Mouse (Mus musculus) intestine, embryonic 15.5 days (tissue): ENCODE measurements around the gene Nbas. TPM values are rescaled to one million over a fixed set of nuclear protein-coding genes. Genes with fewer than 3 reads are reported as not detected.

Source experiments
- ATAC-seq: fragments of 200-750 bp; cut with Nextera tagmentation; 2 replicates; pipeline ENCODE4 v1.8.0; 2017; ENCODE audit warnings: moderate TSS enrichment, moderate library complexity
- H3K27ac ChIP-seq: fragments of 300-500 bp; sonication (generic); 2 replicates; pipeline ENCODE4 v1.5.1; 2015; ENCODE audit warnings: mild to moderate bottlenecking, inconsistent platforms
- H3K27me3 ChIP-seq: fragments of 300-500 bp; sonication (generic); replicated peaks from 2 replicates; pipeline ENCODE4 v1.6.1; 2015; ENCODE audit warnings: inconsistent platforms
- H3K36me3 ChIP-seq: fragments of 300-500 bp; sonication (generic); 2 replicates; pipeline ENCODE4 v1.6.1; 2015; ENCODE audit warnings: inconsistent platforms
- H3K4me1 ChIP-seq: fragments of 300-500 bp; sonication (generic); replicated peaks from 2 replicates; pipeline ENCODE4 v1.6.1; 2015; ENCODE audit warnings: inconsistent platforms
- H3K4me2 ChIP-seq: fragments of 300-500 bp; sonication (generic); replicated peaks from 2 replicates; pipeline ENCODE4 v1.6.1; 2015; ENCODE audit warnings: mild to moderate bottlenecking, inconsistent platforms
- H3K4me3 ChIP-seq: fragments of 300-500 bp; sonication (generic); replicated peaks from 2 replicates; pipeline ENCODE4 v1.5.1; 2015; ENCODE audit warnings: inconsistent platforms
- H3K9ac ChIP-seq: fragments of 300-500 bp; sonication (generic); 2 replicates; pipeline ENCODE4 v1.6.1; 2015; ENCODE audit warnings: inconsistent platforms
- H3K9me3 ChIP-seq: fragments of 300-500 bp; sonication (generic); 2 replicates; pipeline ENCODE4 v1.6.1; 2016; ENCODE audit warnings: inconsistent platforms
- WGBS: fragments of 180-500 bp; shearing (Covaris S2); methylation state at CpG from one replicate; pipeline ENCODE4 v1.1.7; 2015; 5-methylcytosine and 5-hydroxymethylcytosine counted together
- polyA plus RNA-seq: library from polyadenylated mRNA; unstranded; fragments of >200 nt; fragmentation: Nextera tagmentation; extraction: Ambion mirVana; gene quantifications from 2 replicates; pipeline ENCODE4 v1.2.1, GENCODE M21; 2015

The Nbas gene
- polyA plus RNA-seq, 1 experiment from 2014 or later: 16.4 TPM

DNA sequence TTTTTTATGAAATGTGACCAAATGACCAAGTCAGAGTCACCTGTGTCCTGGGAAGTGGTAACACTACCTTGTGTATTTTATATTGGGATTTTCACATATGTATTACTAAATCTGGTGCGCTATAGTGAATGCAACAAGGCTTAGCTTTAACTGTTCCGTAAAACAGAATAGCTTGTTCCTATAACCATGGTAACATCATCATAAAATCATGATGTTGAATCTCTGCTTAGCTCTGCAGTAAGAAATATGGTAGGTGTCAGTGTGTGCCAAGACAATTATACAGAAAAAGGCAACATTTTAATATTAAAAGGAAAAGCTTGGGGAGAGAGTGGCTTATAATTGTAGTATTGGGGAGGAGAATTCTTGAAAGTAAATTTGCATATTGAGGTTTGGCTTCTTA is 45.0 kb downstream of the Nbas start:
- no peaks in the 10 kb centered on the region for H3K4me1 ChIP-seq
- H3K27ac ChIP-seq: no peak overlapping the region
- 96% methylated on average over 2 of the region's 2 CpGs for WGBS
- H3K27me3 ChIP-seq: no peaks in the 10 kb centered on the region
- no peak for ATAC-seq
- no peak overlapping the region for H3K4me2 ChIP-seq
- no peaks in the 10 kb centered on the region for H3K9me3 ChIP-seq
- no peak overlapping the region for H3K9ac ChIP-seq
- H3K4me3 ChIP-seq: no peak overlapping the region
- H3K36me3 ChIP-seq: no peaks in the 10 kb centered on the region

- no peak for ATAC-seq
- Histone ChIP-seq H3K36me3 (no peaks in the 10 kb centered on the region), H3K4me2 (no peak overlapping the region), H3K4me1 (no peaks in the 10 kb centered on the region), H3K9ac (no peak overlapping the region), H3K27me3 (no peaks in the 10 kb centered on the region), H3K27ac (no peak overlapping the region), H3K9me3 (no peaks in the 10 kb centered on the region), H3K4me3 (no peak overlapping the region)
- 85% methylated on average over 3 of the region's 3 CpGs for whole genome bisulfite sequencing
These were observed 45.5 kb downstream of the Nbas start for GRCm38 (mm10) chr12:13314384-13314783.

- WGBS: 84% methylated on average over 1 of the region's 1 CpGs
- H3K27me3 ChIP-seq: no peaks in the 10 kb centered on the region
- H3K4me3 ChIP-seq: no peak overlapping the region
- H3K9ac ChIP-seq: no peak overlapping the region
- no peaks in the 10 kb centered on the region for H3K9me3 ChIP-seq
- H3K36me3 ChIP-seq: no peaks in the 10 kb centered on the region
- no peak overlapping the region for H3K4me2 ChIP-seq
- H3K4me1 ChIP-seq: no peaks in the 10 kb centered on the region
- no peak overlapping the region for H3K27ac ChIP-seq
- ATAC-seq: no peak
These were observed 46.1 kb downstream of the Nbas start for GRCm38 (mm10) chr12:13315081-13315480.

GRCm38 (mm10) chr12:13342535-13342934 is 73.6 kb downstream of the Nbas start:
- 0 out of 2 replicates have a peak, but pooled peaks cover 4% of the 10 kb centered on the region for H3K36me3 ChIP-seq
- ATAC-seq: no peak

DNA sequence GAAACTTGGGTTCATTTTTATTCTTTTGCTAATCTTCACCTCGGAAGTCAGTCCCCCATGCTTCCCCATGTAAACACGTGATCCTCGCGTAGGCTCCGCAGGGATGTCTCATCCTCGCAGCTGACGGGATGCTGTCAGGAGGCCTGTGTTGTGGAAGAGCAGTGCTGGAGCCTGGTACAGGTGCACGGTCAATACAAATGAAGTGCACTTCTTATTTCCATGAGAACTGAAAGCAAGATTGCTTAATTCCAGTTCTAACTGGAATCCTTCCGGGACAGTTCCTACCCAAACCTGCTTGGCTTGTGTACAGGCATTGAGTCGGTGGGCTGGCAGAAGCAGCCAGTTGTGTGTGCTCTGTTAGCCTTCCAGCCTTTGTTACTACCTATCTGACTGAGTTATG is 87.3 kb downstream of the Nbas start:
- H3K27me3 ChIP-seq: no peaks in the 10 kb centered on the region
- no peak overlapping the region for H3K4me2 ChIP-seq
- no peaks in the 10 kb centered on the region for H3K36me3 ChIP-seq
- no peaks in the 10 kb centered on the region for H3K4me1 ChIP-seq
- no peak overlapping the region for H3K27ac ChIP-seq
- H3K4me3 ChIP-seq: no peak overlapping the region
- H3K9me3 ChIP-seq: no peaks in the 10 kb centered on the region
- H3K9ac ChIP-seq: no peak overlapping the region
- 85% methylated on average over 10 of the region's 10 CpGs for WGBS
- no peak for ATAC-seq

More at GRCm38 (mm10) chr12:13342535-13342934, 73.6 kb downstream of the Nbas start:
- H3K27me3 ChIP-seq: no peaks in the 10 kb centered on the region
- H3K4me2 ChIP-seq: no peak overlapping the region
- no peak overlapping the region for H3K4me3 ChIP-seq
- H3K27ac ChIP-seq: no peak overlapping the region
- no peaks in the 10 kb centered on the region for H3K9me3 ChIP-seq
- H3K4me1 ChIP-seq: no peaks in the 10 kb centered on the region
- H3K9ac ChIP-seq: no peak overlapping the region
- 52% methylated on average over 5 of the region's 5 CpGs for whole genome bisulfite sequencing

GRCm38 (mm10) chr12:13356769-13357168 is 87.8 kb downstream of the Nbas start:
- Histone ChIP-seq H3K4me1 (no peaks in the 10 kb centered on the region), H3K27ac (no peak overlapping the region), H3K4me2 (no peak overlapping the region), H3K4me3 (no peak overlapping the region), H3K9me3 (no peaks in the 10 kb centered on the region), H3K36me3 (no peaks in the 10 kb centered on the region), H3K9ac (no peak overlapping the region), H3K27me3 (no peaks in the 10 kb centered on the region)
- ATAC-seq: no peak
- WGBS: 90% methylated on average over 7 of the region's 7 CpGs

- H3K27ac ChIP-seq: no peak overlapping the region
- H3K4me2 ChIP-seq: no peak overlapping the region
- no peak overlapping the region for H3K9ac ChIP-seq
- no peak for ATAC-seq
- no peaks in the 10 kb centered on the region for H3K36me3 ChIP-seq
- 95% methylated on average over 5 of the region's 5 CpGs for WGBS
- no peaks in the 10 kb centered on the region for H3K4me1 ChIP-seq
- H3K27me3 ChIP-seq: no peaks in the 10 kb centered on the region
- H3K9me3 ChIP-seq: no peaks in the 10 kb centered on the region
- no peak overlapping the region for H3K4me3 ChIP-seq
These were observed 88.3 kb downstream of the Nbas start for GRCm38 (mm10) chr12:13357229-13357628.

DNA sequence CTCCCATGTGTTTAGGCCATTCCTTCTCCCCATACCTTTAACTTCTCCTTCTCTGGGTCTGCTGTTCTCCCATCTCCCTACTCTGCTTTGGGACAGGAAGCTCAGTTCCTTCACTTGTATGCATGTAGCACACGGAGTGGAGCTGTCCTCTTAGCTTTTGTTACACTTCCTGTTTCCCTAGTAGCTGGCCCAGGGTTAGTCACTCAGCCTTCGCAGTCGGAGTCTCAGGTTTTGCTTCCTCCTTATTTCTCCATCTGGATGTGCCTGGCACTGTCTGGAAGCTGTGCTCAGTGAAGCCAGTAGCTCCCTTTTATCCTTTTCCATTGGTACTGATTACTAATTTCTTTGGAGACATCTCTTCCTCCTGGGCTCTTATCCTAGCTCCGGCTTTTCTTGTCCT is 89.9 kb downstream of the Nbas start:
- Histone ChIP-seq H3K27me3 (no peaks in the 10 kb centered on the region), H3K9ac (no peak overlapping the region), H3K27ac (no peak overlapping the region), H3K4me2 (no peak overlapping the region), H3K9me3 (no peaks in the 10 kb centered on the region), H3K4me1 (no peaks in the 10 kb centered on the region), H3K4me3 (no peak overlapping the region), H3K36me3 (no peaks in the 10 kb centered on the region)
- ATAC-seq: no peak
- WGBS: 65% methylated on average over 4 of the region's 4 CpGs

- Histone ChIP-seq H3K9me3 (no peaks in the 10 kb centered on the region), H3K4me2 (no peak overlapping the region), H3K4me3 (no peak overlapping the region), H3K27me3 (no peaks in the 10 kb centered on the region), H3K4me1 (no peaks in the 10 kb centered on the region), H3K27ac (no peak overlapping the region), H3K9ac (no peak overlapping the region), H3K36me3 (no peaks in the 10 kb centered on the region)
- no peak for ATAC-seq
- 30% methylated on average over 7 of the region's 7 CpGs for WGBS
These were observed 91.4 kb downstream of the Nbas start for GRCm38 (mm10) chr12:13360183-13360811.

DNA sequence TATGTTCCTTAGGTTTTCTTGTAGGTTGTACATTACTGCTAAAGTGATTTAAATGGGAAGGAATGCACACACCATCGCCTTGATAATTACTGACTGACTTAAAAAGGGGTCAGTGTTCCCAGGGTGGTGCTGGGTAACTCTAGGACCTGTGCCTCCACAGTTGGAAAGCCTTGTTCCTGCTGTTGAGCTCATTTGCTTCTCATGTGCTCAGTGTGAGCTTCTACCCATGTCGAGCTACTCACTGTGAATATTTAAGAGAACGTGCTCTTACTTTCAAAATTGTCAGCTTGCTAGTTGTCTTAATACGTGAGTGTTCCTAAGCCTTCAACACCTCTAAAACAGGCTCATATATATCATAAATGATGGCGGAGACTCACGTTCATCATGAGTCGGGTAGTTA is 112.6 kb downstream of the Nbas start:
- no peak for ATAC-seq
- WGBS: 93% methylated on average over 7 of the region's 7 CpGs
- no peak overlapping the region for H3K9ac ChIP-seq
- H3K4me1 ChIP-seq: no peaks in the 10 kb centered on the region
- no peak overlapping the region for H3K4me2 ChIP-seq
- no peaks in the 10 kb centered on the region for H3K9me3 ChIP-seq
- no peaks in the 10 kb centered on the region for H3K27me3 ChIP-seq
- H3K36me3 ChIP-seq: no peaks in the 10 kb centered on the region
- no peak overlapping the region for H3K4me3 ChIP-seq
- no peak overlapping the region for H3K27ac ChIP-seq

DNA sequence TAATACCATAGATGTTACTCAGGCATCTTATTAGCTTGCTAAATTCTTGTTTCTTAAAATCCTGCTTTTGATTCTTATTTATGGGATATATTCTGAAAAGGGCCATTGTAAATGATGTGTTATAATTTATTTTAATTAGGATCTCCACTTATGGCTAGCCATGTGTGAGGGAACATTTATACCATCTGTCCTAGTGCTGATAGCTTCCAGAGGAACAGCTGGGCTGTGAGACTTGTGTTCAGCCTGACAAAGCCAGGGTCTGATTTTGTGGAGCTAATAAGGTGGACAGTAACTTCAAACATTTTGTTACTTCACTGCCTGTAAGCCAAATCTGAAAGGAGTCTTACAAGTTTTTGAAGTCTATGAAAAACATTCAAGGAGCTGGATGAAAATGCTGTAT is 113.1 kb downstream of the Nbas start:
- no peak overlapping the region for H3K27ac ChIP-seq
- H3K9ac ChIP-seq: no peak overlapping the region
- H3K4me3 ChIP-seq: no peak overlapping the region
- no peaks in the 10 kb centered on the region for H3K36me3 ChIP-seq
- no peaks in the 10 kb centered on the region for H3K9me3 ChIP-seq
- no peak for ATAC-seq
- H3K27me3 ChIP-seq: no peaks in the 10 kb centered on the region
- H3K4me1 ChIP-seq: no peaks in the 10 kb centered on the region
- no peak overlapping the region for H3K4me2 ChIP-seq

- no peaks in the 10 kb centered on the region for H3K4me1 ChIP-seq
- H3K27ac ChIP-seq: no peak overlapping the region
- H3K27me3 ChIP-seq: no peaks in the 10 kb centered on the region
- no peak overlapping the region for H3K4me2 ChIP-seq
- H3K9me3 ChIP-seq: no peaks in the 10 kb centered on the region
- 68% methylated on average over 1 of the region's 1 CpGs for WGBS
- no peaks in the 10 kb centered on the region for H3K36me3 ChIP-seq
- H3K4me3 ChIP-seq: no peak overlapping the region
- no peak overlapping the region for H3K9ac ChIP-seq
- 0 out of 2 replicates have a peak, but pooled peaks have one; percentile 41 for ATAC-seq
These were observed 120.7 kb downstream of the Nbas start for GRCm38 (mm10) chr12:13389644-13390043.

DNA sequence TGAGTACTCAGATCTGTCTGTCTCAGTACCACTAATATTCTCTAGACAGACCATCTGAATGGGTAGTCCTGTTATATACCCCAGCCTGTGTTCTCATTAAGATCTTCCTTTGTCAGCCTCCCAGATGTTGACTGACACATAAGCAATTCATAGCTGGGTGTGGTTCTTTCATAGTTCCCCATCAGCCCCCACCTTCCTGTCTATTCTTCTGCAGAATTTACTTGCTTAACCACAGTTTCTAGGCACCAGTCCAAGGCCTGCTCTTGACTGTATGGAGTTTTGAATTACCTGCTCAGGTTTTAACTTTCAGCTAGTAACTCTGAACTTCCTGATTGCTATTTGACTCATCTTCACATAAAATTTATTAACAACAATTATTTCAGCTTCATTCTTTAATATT is 141.3 kb downstream of the Nbas start:
- no peaks in the 10 kb centered on the region for H3K9me3 ChIP-seq
- H3K36me3 ChIP-seq: no peaks in the 10 kb centered on the region
- H3K4me3 ChIP-seq: no peak overlapping the region
- H3K9ac ChIP-seq: no peak overlapping the region
- H3K27me3 ChIP-seq: no peaks in the 10 kb centered on the region
- no peak for ATAC-seq
- H3K4me2 ChIP-seq: no peak overlapping the region
- no peaks in the 10 kb centered on the region for H3K4me1 ChIP-seq
- no peak overlapping the region for H3K27ac ChIP-seq
